Mouse (Mus musculus) T-helper 17 cell (primary cell): ENCODE measurements around the gene Lhfp.

ENCODE experiments used
- in situ Hi-C, 2 experiments: fragments of 300-600 bp; cut with MboI, MseI; formaldehyde crosslinking; loops; 1 replicate in 1 of 2; 2 replicates in 1 of 2; pipeline ENCODE4 v1.15.1; 2025; ENCODE audit warnings: high pct_unique_total_duplicates in 2 of 2

Gene Lhfp

DNA sequence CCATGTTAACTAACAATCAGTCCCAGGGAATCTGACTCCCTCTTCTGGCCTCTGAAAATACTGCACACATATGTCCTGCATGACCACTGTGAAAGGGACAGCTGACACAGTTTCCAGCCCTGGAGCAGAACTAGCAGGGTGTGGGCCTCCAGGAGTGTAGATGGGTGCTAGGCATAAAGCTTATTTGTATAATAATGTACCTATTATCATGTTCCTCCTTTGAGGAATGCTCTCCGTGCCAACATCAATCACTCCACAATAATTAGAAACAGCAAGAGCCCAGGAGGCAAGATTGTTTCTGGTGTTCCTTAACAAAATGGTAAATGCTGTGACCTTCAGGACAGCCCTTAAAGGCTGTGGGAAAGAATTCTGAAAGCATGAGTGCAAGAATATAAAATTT, 264.5 kb downstream of the Lhfp start:
- in situ Hi-C loops: no loop called here

DNA sequence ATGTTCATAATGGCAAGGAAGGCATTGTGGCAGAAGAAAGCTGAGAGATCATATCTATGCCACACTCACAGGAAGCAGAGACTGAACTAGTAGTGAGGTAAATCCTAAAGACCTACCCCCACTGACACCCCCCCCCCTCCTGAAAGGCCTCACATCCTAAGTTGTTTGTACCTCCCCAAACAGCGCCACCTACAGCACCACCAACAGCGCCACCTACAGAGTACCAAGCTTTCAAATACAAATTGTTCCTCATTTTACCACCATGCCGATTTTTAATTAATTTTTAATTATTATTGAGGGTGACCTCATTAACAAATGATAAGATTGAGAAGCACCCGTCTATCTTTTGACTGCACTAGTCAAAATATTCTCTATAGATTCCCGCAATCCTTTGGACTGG, 267.3 kb downstream of the Lhfp start:
- in situ Hi-C loops: no loop called here

DNA sequence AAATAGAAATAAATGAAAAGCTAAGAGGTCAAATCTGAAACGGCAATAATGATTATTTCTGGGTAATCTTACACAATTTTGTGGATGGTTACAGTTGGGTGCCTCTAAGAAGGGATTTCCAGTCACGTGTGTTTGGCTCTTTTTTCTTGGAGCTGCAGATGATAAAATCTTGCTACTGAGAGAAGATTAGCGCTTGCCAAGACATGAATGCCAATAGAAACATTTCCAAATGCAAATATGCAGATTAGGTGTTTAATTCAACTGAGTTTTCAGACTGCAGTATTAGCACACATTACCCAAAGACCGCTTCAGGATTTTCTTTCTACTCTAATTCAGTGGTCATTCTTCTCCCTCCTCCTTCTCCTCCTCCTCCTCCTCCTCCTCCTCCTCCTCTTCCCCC, 268.8 kb downstream of the Lhfp start:
- in situ Hi-C loops: no loop called here

GRCm38 (mm10) chr3:53310615-53311014, 269.3 kb downstream of the Lhfp start:
- in situ Hi-C loops: no loop called here
